Mouse (Mus musculus) lung, postnatal 14 days (tissue): ENCODE data around the gene Atf7.
"Not testable (repeated sequence)": the region's sequence is repeated elsewhere in the genome, so short reads cannot be mapped to it uniquely, and the experiment has no call there.

Source experiments
- DNase-seq: peaks from one replicate; pipeline ENCODE4 v3.0.0; 2021

Atf7 gene

DNA sequence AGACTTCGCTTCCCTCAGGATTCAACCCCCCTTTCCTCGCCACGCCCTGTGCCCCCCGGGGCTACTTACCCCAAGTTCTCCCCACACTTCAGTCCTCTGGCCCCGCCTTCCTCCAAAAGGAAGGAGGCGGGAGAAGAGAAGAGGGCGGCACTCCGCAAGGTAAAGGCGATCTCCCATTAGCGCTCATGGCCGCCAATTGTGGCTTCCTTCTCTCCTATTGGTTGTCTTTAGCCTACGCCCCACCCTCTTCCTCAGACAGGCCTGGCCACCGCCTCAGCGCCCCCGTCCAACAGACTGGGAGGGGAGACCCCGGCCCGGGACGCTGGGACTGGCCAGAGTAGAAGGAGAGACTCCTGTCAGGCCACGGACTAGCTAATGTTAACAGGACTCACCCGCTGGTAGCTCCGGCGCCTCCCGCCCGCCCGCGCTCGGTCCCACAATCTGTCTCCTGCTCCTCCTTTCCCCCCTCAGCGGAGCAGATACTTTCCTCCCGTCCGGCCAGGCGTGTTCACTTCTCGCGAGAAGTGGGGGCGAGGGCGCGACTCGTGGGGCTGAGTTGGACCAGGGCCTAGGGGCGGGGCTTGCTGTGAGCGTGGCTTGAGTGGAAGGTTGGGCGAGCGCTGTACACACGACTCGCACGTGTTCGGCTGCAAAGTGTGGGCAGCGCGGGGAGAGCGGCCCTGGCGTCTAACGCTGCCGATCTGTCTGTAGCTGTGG is at the start of gene Atf7, which contains the start of gene Gm28047:
Gene Atf7, minus strand, starts transcription at position 495 of the 717 bp plus-strand sequence.
Gene Gm28047, minus strand, starts transcription at position 98 of the 717 bp plus-strand sequence.
- peak; percentile 100 for DNase-seq

DNA sequence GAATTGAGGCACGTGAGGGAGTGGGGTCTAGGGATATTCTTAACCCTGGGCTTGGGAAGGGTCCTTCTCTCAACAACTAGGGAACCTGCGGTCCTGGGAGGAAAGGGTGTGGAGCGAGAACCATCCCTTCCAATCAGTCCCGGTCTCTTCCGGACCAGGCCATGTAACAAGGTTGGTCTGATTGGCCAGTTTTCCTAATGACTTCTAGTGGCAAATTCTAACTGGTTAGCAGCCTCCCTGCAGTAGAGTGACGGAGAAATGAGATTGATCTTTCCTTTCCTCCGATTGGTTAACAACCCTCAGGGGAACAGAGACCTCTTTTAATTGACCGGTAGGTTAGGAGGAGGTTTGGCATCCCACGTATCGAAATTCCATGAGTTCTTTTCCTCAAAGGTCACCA is 48.3 kb upstream of the Atf7 start:
- DNase-seq, result peak; percentile 38

DNA sequence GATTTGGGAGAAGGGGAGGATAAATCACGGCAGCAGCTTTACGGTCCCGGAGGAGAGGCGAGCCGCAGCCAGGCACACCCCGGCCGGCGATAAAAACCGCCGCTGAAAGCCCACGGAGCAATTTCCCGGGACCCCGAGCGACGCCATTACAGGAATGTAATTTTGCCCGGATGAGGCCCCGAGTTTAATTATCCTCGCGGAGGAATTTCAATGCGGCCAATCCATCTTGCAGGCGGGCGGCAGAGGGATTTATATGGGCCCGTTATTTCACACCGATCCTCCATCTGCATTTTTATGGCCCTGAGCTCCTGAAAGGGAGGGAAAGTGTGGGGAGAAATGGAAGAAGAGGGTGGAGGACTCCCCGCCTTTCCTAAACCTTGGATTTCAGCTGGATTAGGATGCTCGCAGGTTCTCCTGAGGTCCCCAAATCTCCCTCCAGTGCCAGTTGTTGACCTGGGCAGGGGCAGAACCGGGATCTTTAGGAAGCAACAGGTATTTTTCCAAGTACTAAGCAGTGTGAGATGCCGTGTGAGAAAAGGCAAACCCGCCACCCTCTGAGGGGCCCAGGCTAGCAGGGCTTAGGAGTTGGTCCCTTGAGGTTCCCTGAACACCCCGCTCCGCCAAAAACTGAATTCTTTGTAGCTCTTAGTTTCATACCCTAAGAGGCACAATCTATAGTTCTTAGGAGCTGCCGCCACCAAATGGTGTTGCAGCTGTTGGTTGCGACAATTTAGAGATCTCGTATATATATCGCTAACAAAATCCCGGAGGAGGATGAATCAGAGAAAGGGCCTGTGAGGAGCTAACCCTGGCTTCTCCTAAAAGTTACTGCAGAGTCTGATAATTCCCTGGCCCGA is 47.2 kb upstream of the Atf7 start, which contains the start of gene Atp5g2:
Gene Atp5g2, minus strand, starts transcription at position 138 of the 857 bp plus-strand sequence.
- peak; percentile 47 for DNase-seq

- DNase-seq, result peak; percentile 85
Observed at GRCm38 (mm10) chr15:102671721-102672214, 46.5 kb upstream of the Atf7 start.

- DNase-seq, result peak; percentile 97
Observed at GRCm38 (mm10) chr15:102670767-102671575, 45.7 kb upstream of the Atf7 start.

DNA sequence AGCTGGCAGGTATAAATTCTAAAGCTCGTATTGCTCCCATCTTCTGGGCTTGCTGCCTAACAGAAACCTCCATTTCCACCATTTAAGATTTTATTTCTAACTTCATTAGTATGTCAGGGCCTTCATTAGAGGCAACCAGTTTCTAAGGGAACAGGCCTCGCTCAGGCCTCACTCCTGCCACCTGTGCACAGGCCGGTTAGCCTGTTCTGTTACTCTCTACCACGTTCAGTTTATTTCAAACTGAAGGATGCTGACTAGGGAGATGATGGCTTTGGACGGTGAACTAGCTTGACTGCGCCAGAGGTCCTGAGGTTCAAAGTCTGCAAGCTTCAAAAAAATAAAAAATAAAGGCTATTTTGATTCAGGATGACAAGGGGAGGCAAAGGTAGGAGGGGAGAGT is 45.0 kb upstream of the Atf7 start:
- DNase-seq, result no peak

DNA sequence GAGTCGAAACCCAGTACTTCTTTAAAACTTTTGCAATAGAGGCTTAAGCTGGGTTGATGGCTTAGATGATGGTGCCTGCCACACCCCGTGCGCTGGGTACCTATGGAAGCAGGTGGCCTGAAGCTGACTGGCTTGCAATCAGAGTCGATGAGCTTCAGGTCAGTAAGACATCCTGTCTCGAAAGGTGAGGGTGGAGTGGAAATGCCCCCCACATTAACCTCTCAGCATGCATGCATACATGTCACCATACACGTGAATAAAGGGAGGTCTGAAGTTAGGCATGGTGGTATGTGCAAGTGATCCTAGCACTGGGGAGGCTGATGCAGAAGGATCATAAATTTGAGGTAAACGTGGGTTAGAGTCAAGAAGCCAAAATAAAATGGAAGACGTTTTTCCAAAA is 44.3 kb upstream of the Atf7 start:
- DNase-seq, result no peak

DNA sequence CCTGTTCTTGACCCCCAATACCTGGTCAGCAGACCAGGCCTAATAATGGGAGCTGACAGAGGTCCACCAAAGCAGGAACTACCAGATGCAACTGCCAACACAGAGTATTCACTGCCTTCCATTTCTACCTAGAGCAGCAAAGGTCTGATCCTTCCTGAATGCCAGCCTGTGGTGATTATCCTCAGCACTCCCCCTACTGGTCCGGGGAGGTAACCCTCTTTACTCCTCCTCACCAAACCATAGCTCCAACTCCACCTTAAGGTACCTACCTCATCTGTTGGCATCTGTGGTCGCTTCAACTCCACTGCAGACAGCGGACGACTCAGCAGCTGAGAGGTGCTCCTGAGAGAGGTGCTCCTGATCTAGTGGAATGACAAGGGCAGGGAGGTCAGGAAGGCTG is 40.2 kb upstream of the Atf7 start:
- DNase-seq, result peak; percentile 77

GRCm38 (mm10) chr15:102663825-102664224 is 38.6 kb upstream of the Atf7 start:
- DNase-seq, result no peak

DNA sequence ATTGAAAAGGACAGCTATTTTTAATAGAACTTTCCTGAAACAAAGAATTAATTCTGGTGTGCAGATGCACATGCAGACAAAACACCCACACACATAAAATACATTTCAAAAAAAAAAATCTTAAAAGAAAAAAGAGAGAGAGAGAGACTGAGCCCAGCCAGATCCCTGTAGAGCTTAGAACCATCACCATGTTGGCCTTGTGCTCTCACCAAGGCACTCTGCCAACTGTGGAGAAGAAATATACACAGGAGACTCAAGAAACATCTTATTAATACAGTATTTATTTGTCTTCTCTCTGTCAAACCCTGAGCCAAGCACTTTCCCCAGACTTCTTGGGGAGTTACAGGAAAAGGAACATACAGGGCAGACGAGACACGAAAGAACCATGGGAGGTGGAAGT is 37.3 kb upstream of the Atf7 start:
- DNase-seq, result not testable (repeated sequence)

DNA sequence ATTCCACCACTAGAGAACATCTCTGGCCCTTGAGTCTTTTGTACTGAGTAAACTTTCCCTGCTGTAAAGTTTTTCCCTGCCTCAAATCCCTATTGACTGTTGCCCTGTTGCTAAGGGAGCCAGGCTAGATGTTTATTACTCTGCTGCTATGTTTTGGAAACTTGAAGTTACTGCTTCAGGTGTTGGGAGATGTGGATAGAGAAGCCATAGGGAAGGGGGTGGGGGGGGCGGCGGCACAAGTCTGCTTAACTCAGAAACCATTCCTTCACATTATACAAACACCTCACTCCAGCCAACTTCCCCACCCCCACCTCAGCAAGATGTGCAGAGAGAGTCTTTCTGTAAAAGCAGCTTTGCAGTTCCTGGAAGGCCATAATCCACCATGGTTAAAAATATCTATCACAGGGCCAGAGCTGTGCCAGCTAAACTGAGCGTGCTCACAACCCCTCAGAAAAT is 32.7 kb upstream of the Atf7 start:
- no peak for DNase-seq

- peak; percentile 55 for DNase-seq
Observed at GRCm38 (mm10) chr15:102656658-102657057, 31.4 kb upstream of the Atf7 start.

DNA sequence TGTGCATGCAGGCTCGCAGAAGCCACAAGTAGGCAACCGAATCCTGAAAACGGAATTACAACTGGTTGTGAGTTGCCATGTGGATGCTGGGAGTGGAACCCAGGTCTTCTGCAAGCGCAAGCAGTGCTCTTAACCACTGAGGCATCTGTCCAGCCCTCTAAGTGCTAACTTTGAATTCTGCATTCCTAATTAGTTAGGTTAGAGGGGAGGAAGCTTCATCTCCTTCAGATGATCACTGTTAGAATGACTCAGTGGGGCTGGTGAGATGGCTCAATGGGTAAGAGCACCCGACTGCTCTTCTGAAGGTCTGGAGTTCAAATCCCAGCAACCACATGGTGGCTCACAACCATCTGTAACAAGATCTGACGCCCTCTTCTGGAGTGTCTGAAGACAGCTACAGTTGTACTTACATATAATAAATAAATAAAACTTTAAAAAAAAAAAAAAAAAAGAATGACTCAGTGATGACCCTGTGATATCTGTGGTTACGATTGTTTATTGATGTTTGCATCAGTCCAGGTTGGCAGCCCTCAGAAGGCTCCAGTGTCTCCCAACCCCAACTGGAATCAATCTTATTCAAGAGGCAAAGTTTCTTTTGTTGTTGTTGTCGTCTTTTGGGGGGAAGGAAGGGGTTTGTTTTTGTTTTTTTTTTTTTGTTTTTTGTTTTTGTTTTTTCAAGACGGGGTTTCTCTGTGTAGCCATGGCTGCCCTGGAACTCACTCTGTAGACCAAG is 26.8 kb upstream of the Atf7 start:
- DNase-seq, result not testable (repeated sequence)

DNA sequence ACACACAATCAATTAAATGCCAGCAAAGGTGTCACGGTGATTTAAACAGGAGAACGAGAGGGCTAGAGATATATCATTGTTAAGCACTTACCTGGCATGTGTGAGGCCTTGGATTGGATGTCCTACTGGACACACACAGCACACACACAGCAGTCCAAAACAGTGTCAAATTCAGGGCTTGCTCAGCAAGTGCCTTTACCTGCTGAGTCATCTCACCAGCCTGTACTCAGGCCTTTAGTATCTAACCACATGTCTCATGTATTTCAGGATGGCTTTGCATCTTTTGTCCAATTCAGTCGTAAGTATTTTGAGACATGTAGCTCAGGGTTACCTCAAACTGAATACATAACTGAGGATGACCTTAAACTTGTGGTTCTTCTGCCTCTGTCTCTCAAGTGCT is 25.8 kb upstream of the Atf7 start:
- DNase-seq, result no peak

GRCm38 (mm10) chr15:102635817-102636216 is 10.6 kb upstream of the Atf7 start:
- no peak for DNase-seq

DNA sequence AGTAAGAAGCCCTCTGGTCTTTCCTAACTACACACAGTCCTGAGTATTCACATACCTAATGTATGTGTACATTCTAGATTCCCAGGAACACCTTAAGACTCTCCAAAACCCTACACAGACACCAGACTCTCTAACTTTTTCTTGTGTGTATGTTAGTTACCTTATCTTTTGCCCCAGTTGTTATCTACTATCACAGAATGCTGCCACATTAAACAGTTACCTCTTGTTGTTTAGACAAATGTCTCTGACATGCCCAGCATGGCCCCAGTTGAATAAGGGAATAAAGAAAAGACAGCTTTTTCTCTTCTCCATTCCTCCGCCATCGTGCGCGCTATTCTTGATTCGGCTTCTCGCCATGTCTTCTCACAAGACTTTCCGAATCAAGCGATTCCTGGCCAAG is 9.4 kb upstream of the Atf7 start:
- no peak for DNase-seq

GRCm38 (mm10) chr15:102625687-102626055 is 407 bp upstream of the Atf7 start:
- no peak for DNase-seq

DNA sequence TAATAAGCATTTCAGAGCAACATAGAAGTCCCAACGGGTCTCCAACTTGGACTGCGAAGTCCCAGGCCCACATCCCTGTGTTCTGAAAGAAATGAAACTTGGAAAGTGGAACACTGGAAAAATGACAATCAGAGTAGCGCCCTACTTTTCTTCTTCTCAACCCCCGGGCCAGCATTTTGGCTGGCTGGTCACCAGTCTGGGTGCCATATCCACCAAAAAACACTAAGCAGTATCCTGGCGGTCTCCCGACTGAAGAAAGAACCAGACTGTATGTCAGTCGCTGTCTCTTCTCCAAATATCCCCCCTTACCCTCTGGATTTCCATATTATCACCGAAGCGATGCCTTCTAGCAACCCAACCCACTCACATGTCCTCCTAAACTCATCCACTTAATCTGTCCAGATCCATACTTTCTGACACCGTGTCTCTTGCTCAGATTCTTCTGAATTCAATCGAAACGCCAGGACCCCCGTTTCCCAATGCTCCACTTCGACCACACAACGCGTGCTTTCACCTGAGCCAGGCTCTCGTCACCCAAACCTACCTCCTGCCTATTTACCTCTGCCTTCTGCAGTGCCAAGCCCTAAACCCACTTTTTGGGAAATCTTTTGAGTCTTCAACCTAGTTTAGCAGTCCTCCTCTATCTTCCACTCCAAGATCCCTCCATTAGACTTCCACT is 834 bp downstream of the Atf7 start:
- peak; percentile 16 for DNase-seq

- DNase-seq, result no peak
Observed at GRCm38 (mm10) chr15:102623121-102623520, 2.1 kb downstream of the Atf7 start.

- no peak for DNase-seq
Observed at GRCm38 (mm10) chr15:102622536-102622935, 2.7 kb downstream of the Atf7 start.

DNA sequence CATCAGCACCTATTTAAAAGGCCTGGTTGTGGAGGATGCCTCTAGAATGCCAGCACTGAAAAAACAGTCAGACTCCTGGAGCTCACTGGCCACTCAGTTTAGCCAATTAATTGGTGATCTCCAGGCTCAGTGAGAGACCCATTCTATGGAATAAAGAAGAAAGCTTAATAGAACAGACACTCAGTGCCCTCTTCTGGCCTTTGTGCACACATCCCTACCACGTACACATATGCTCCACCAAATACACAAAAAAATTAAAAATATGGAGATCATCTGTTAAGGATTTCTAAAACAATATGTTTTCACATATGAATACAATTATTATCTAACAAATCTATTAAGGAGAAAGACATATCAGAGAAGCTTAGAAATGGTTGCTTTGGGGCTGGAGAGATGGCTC is 4.5 kb downstream of the Atf7 start:
- no peak for DNase-seq

- no peak for DNase-seq
Observed at GRCm38 (mm10) chr15:102619486-102619885, 5.8 kb downstream of the Atf7 start.
